Mouse (Mus musculus): ENCODE data around the gene Elovl6.

DNA sequence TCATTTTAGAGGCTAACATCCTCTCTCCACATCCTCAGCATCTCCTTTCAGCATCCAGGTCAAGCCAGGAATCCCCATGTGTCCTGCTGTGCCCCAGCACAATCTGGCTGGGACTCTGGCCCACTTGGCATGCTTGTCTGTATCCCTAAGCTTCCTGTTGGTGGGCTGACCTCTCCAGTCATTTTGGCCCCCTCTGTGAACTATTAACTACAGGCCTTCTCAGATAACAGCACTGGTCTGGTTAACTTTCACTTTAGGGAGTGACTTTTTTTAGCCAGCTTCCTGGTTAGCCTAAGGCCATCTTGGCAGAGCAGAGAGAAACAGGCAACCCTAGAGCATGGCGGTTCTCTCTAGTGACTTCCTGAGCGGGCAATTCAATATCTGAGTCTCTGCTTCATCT lies 82.1 kb downstream of the Elovl6 start:
- TF ChIP-seq CTCF (IDR thresholded peaks at IDR 0.05; ENCODE audit: extremely low read depth, insufficient read depth, low read length) = no peak
- TF ChIP-seq POLR2A (IDR thresholded peaks at IDR 0.05; ENCODE audit: extremely low read depth, insufficient read depth, low read length) = no peak

Measured in cortical plate, adult 2 months (tissue).